Mouse (Mus musculus): ENCODE data around the gene Dzip3.

Gene Dzip3

DNA sequence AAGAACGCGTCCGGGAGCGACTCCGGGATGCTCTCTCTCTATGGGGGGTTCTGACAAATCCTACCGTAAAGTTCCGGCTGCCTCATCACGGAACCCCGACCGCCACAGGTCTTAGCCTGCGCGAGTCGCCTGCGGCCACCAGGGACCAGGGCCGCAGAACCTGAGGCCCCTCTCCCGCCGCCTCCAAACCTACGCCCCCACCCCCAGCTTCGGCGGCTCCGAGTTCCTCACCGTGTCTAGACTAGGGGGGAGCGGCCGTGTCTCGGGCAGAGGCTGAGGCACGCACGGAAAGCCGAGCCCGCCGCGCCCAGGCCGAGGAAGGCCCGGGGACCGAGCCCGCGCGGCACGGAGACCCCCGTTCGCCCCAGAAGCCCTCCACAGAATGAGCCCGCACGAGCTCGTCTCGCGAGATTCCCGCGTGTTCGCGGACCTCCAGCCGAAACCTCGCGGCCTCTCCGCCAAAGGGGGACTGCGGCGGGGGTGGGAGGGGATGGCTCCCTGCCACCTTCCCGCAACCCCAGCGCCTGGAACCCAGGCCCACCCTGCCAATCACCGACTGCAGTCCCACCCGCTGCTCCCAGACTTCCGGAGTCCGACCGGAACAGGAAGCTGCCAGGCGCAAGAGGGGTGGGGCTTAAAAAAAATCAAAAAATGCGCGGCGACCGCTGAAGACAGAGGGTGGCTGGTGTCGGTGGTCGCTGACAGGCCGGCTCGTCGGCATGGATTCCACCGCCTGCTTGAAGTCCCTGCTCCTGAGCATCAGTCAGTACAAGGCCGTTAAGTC, at the start of gene Dzip3, which contains the start of gene Cip2a:
Gene Dzip3 (minus strand): TSS at position 607 of the 784 bp plus-strand sequence.
Gene Cip2a (plus strand): TSS at position 627 of the 784 bp plus-strand sequence.
- in situ Hi-C loops (cut with MboI; ENCODE audit: unreplicated experiment in 2 of 2) = loop anchor here in 1 of 2 experiments (25.0 kb wide), 3 partner anchors 694 to 1044 kb away; partner anchors contain the start of gene Ift57

DNA sequence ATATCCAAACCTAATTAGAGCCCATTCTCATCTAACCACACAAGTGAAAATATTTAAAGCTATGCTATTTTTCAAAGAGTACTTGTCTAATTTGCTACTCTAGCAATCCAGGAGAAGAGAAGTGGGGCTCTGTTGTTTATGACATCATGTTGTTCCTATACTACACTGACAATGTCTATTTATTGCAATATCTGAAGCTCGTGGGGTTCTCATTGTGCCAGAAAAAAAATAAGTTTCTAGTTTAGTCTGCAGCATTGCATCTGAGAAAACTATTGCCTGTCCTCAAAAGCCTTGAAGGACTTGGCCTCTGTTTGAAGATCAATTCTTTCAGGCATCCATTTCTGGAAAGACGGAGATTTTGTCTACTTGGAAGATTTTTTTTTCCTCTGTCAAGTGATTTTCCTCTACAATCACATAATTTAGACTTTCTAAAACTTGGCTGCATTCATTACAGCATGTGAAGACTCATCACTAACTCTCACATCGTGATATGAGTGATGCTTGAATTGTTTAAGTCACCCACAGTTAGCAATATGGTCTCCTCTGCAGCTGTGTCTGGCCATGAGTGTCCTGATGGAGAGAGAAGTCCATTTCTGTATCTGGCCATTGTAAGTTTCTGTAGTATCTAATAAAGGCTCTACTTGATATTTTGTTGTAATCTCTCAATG, 46.7 kb upstream of the Dzip3 start:
- in situ Hi-C loops (cut with MboI; ENCODE audit: unreplicated experiment in 2 of 2) = no loop called here

DNA sequence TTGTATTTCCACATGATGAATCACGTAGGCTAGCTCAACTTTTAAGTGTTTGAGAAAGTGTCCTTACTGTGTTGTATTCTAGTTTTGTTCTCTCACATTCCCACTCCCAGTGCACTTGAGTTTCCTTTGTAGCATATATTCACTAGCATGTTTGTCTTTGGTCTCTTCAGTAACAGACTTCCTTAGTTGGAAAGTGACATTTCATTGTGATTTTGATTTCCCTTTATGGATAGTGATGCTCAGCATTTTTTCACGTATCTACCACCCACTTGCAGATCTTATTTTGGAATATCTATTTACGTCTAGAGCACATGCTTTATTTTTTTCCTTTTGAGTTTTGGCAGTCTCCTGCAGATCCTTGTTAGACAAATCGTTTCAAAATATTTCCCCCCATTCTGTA, 43.8 kb upstream of the Dzip3 start:
- in situ Hi-C loops (cut with MboI; ENCODE audit: unreplicated experiment in 2 of 2) = no loop called here

DNA sequence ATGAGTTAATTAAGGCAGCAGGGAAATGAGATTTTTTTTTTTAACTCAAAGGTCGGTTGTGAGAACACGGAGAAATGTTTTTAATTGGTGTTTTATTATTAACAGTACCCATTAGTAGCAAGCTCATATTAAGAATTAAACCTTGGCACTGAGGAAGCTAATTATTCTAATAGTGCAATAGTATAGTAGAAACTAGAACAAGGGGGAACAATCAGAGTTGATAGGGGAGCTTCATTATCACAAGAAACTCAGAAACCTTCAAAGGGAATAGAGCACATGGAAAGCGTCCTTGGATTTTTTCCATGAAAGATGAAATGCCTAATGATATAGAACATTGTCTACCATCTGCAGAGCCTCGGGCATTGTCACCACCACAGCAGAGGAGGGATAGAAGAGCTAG, 41.9 kb upstream of the Dzip3 start:
- in situ Hi-C loops (cut with MboI; ENCODE audit: unreplicated experiment in 2 of 2) = no loop called here

DNA sequence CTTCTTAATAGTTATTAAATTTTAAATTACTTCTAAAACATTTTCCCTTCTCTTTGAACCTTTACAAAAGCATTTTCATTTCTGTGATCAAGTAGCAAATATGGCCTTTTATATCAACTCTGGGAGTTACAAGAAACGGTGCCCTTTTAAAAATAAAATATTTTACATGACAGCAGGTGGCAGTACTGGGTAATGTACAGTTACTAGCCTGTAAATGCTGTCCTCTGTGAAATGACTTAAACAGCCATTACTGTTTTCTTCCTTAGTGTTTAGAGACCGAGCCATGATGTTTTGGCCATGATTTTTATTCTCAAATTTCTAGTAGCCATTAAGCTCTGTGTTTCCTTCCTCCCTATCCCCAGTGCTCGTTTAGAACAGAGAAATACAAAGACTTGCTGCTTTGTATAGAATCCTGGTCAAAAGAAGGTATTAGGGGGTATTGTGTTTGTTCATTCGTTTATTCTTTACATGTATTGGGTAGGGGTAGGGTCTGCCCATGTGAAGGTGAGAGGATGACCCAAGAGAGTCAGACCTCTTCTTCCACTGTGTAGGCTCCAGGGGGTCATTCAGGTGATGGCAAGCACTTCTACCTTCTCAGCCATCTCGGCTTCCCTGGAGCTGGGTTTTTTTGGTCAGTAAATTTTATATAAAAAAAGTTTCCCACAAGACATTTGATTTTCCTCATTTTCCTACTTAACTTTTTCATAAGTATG, 22.8 kb upstream of the Dzip3 start:
- in situ Hi-C loops (cut with MboI; ENCODE audit: unreplicated experiment in 2 of 2) = loop anchor here (10.0 to 25.0 kb wide), 3 partner anchors 1296 to 1721 kb away; no protein-coding TSS in a partner anchor

DNA sequence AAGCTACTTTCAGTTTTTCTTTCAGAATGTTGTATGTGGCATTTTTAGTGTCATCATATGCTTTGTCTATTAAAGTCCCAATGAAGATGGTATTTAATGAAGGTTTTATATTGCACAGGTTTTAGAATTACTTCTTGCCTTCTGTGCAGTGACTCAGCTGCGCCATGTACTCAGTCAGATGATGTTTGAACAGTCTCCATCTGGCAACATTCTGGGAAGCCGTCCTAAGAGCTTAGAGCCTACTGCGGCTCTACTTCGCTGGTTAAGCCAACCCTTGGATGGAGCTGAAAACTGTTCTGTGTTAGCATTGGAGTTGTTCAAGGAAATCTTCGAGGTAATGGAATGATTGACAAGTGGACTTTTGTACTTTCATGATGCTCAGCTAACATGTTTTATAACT, 10.2 kb upstream of the Dzip3 start:
- in situ Hi-C loops (cut with MboI; ENCODE audit: unreplicated experiment in 2 of 2) = loop anchor here in 1 of 2 experiments (25.0 kb wide), 2 partner anchors 1308 to 1733 kb away; no protein-coding TSS in a partner anchor

DNA sequence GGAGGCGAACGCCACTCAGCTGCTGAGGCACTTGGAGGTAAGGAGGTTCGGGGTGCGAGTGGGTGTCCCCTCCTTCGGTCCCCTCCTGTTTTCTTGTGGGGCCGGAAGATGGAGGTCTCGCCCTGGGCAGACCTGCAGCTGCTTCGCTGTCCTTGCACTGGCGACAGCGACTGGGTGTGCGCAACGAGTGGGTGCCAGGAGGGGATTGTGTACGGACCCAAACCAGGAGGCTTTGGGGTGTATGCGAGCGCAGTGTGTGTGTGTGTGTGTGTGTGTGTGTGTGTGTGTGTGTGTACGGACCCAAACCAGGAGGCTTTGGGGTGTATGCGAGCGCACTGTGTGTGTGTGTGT, 353 bp upstream of the Dzip3 start:
- in situ Hi-C loops (cut with MboI; ENCODE audit: unreplicated experiment in 2 of 2) = loop anchor here in 1 of 2 experiments (25.0 kb wide), 3 partner anchors 693 to 1043 kb away; partner anchors contain the start of gene Ift57

DNA sequence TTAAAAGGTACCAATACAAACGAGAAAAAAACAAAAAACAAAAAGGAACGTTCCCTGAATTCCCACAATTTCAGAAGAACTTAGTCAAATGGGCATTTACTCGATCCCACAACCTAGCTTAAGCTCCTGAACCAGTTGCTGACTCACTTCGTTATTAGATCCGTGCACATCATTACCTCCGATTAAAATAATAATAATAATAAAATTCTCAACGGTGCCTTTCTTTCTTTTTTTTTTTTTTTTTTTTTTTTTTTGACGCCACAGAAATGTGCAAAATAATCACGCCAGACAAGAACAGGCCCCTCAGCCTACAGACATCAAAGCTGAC, 770 bp downstream of the Dzip3 start:
- in situ Hi-C loops (cut with MboI; ENCODE audit: unreplicated experiment in 2 of 2) = loop anchor here in 1 of 2 experiments (25.0 kb wide), 3 partner anchors 694 to 1044 kb away; partner anchors contain the start of gene Ift57

DNA sequence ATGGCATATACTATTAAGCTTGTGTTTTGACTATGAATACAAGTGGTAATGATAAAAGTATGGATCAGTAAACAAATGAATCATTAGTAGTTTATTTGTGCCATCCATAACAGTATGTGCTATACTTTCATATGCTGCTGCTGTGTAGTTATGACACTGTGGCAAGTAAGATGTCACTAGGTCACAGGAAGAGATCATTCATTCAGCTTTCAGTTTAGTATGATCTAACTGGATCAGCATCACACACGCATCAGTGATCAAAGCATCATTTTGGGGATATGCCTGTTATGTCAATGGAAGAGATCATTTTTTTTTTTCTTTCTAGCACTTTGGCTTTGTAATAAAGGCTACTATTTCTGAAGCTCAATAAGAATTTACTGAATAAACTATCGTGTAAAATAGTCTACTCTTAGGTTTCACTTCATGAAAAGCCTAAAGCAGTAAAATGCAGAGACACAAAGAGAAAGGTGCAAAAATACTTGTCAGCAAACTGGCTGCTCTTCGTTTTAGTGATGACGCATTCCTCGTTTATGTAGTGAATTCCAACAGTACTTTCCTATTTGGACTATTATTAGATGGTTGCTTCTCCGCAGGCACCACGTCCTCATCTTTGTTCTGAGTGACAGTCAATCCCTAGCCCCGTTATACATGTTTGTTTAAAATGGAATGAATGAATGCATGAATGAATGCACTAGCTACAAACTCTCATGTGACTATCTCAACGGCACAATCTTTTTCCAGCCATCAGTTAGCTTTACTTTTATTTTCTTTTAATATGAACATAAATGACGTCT, 1.3 kb downstream of the Dzip3 start:
- in situ Hi-C loops (cut with MboI; ENCODE audit: unreplicated experiment in 2 of 2) = loop anchor here in 1 of 2 experiments (25.0 kb wide), 3 partner anchors 695 to 1045 kb away; partner anchors contain the start of gene Ift57

DNA sequence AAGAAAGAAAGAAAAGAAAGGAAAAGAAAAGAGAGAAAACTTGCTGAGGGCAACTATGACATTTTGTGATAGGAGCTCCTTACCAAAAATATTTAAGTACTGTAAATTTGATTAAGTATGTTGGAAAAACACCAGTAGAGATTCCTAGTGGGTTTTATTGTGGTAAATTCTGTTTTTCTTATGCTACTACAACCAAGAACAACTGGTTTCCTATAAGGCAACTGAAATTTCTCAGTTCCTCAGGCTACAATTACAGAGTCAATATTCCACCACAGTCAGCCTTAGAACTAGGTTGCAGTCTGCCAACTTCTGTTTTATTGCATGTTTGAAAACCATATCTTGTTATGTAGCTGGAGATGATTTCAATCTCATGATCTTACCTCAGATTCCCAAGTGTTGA, 4.3 kb downstream of the Dzip3 start:
- in situ Hi-C loops (cut with MboI; ENCODE audit: unreplicated experiment in 2 of 2) = loop anchor here in 1 of 2 experiments (25.0 kb wide), 3 partner anchors 698 to 1048 kb away; partner anchors contain the start of gene Ift57

DNA sequence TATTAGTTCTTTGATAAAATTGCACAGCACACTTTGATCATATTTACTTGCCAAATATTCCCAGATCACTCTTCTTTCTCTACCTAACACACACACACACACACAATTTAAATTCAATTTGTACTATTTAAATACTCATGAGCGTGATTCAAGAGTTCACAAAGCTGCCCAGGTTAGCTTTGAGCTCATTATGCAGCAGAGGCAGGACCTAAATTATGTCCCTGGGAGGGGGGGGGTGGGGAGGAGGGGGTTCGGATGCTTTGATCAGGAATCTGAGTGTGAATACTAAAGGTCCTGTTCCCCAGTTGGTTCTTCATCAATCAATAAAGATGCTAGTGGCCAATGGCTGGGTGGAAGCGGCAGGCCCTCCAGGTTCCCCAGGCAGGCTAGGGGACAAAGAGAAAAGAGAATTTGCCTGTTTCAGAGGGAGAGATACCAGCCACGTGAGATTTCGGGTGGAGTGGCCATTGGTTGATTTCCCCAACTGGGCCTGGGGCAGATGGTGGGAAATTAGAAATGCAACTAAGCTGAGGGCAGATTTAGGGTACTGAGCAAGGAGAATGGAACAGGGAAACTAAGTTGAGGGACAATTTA, 8.8 kb downstream of the Dzip3 start:
- in situ Hi-C loops (cut with MboI; ENCODE audit: unreplicated experiment in 2 of 2) = loop anchor here in 1 of 2 experiments (25.0 kb wide), 3 partner anchors 702 to 1052 kb away; partner anchors contain the start of gene Ift57

DNA sequence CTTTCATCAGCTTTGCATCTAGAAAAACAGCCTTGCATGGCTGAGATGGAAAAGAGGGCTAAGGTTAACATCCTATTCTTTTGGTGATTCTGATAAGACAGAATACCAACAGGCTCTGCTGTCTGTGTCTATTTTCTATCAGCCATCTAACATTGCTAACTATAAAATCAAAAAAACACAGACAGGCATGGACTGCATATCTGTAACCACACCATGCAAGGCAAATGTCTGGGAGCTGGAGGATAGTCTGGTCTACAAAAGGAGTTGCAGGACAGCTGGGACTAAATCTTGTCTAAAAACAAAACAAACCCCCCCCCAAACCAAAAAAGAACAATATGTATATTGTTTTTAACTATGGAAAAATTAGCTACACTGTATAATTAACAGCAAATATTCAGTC, 14.0 kb downstream of the Dzip3 start:
- in situ Hi-C loops (cut with MboI; ENCODE audit: unreplicated experiment in 2 of 2) = loop anchor here in 1 of 2 experiments (25.0 kb wide), 3 partner anchors 707 to 1057 kb away; partner anchors contain the start of gene Ift57

DNA sequence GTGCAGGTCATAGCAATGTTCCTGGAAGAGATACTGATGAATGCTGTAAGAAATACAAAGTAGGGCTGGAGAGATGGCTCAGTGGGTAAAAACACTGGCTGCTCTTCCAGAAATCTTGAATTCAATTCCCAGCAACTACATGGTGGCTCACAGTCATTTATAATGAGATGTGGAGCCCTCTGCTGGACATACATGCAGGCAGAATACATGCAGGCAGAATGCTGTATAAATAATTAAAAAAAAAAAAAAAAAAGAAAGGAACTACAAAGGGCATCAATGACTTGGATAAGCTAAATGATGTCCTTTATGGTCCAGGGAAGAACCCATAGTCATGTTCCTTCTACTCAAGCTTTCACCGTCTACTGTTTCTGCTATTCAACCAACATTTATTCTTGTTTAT, 20.4 kb downstream of the Dzip3 start:
- in situ Hi-C loops (cut with MboI; ENCODE audit: unreplicated experiment in 2 of 2) = no loop called here

DNA sequence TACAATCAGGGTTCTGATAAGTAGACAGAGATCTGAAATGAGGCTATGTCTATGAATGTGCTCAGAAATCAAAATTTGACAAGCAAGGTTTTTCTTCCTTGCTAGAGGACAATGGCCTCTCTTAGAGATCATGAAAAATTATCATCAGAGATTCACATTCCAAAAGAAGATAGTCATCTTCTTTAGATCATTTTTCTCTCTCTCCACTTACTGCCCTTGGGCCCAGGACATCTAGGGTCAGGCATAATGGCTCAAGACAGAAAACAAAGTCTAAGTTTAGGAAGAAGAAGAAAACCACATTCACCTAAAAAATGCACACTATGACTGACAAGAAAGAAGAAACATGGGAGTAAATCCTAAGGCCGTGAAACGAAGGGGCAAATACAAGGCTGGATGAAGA, 21.0 kb downstream of the Dzip3 start:
- in situ Hi-C loops (cut with MboI; ENCODE audit: unreplicated experiment in 2 of 2) = no loop called here

DNA sequence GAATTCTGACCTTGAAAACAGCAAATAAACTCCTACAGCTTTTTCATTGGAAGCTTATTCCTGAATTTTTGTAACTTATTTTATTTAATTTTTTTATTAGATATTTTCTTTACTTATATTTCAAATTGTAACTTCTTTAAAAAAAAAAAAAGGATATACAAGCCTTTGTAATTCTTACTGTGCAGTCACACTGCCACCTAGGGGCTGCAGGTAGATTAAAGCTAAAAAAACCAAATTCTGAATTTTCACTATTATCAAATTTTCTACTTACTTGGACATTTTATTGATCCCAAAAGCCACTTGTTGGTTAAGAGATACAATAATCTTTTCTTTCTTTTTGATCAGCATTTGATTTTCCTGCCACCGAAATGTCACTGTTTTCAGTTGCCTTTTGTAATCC, 52.2 kb downstream of the Dzip3 start:
- in situ Hi-C loops (cut with MboI; ENCODE audit: unreplicated experiment in 2 of 2) = no loop called here

DNA sequence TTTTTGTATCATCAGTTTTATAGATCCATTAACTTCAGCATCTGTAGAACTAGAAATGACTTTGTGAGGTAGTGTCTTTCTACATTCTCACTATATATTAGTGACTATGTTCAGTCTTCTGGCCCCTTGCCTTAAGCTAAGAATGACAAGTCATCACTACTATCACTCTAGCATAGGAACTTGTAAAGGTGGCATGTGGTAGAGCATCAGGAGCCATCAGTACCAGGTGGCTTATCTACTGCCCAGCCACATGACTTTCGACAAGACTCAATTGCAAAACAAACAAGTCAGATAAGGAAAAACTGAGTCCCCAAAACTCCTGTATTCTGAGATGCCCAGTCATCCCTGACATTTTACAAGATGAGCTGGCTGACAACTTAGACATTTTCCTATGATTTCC, 70.2 kb downstream of the Dzip3 start:
- in situ Hi-C loops (cut with MboI; ENCODE audit: unreplicated experiment in 2 of 2) = no loop called here

DNA sequence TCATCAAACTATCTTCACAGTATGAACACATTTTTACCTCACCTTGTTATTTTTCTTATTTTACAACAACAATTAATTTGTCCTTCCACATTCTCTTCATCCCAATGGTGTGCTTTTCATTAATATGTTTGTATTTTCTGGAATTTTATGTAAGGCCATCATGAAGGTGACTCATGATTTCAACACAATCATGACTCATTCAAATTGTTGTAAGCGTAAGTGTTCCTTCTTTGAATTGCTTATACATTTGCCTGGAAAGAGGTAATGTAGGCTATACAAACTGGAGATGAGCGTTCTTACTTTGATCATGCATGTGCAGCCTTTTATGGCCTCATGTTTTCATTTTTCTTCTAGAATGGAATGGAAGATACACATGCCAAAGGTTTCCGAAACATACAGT, 80.8 kb downstream of the Dzip3 start:
- in situ Hi-C loops (cut with MboI; ENCODE audit: unreplicated experiment in 2 of 2) = no loop called here

DNA sequence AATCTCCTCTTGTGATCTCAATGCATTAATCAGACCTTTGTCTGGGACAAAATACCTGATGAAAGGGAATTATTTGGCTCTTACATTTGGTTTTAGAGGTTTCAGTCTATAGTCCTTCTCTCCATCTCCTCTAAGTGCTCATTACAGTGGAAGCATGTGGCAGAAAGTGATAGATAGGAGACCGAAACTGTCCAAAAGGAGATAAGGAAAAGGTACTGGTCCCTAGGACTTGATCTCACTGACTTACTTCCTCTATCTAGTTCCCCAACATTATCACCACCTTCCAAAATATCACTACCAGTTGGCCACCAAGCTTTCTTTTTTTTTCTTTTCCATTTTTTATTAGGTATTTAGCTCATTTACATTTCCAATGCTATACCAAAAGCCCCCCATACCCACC, 82.8 kb downstream of the Dzip3 start:
- in situ Hi-C loops (cut with MboI; ENCODE audit: unreplicated experiment in 2 of 2) = no loop called here

DNA sequence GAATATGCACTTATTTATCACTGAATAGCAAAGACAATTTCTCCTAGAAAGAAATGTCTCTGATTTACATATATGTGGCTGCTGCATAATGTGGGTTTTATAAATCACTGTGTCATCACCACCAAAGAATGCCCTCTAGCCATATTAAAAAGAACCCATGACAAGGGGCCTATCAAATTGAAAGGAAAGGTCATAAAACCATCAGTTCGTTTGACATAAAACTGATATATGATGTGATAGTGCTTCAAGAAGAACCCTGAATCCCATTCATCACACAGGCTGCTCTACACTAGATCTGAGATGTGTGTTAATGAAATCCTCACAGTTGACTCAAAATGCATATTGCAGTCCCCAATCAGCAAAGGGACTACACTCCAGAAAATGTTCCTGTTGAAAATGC, 94.1 kb downstream of the Dzip3 start:
- in situ Hi-C loops (cut with MboI; ENCODE audit: unreplicated experiment in 2 of 2) = no loop called here

DNA sequence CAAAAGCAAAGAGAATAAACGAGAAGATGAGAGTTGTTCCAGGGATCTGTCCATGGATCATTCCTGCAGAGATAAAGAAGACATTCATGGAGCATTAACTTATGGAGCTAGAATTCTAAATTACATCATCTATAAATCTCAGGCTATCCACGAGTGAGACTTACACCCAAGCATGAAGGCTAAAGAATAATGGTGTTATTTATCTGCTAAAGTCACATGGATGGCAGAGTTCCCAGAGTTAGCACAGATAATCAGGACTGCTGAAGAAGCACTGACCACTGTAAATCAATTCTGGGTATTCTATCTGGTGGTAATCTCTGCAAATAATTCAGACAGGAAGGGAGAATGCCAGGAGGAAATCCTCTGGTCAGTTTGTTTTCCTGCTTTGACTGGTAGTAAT, 103.2 kb downstream of the Dzip3 start:
- in situ Hi-C loops (cut with MboI; ENCODE audit: unreplicated experiment in 2 of 2) = no loop called here
